Mouse (Mus musculus): Measurements from ENCODE around the gene Gramd2. TPM values are rescaled to one million over a fixed set of nuclear protein-coding genes. Genes with fewer than 3 reads are reported as not detected.

Gramd2 gene
- polyA plus RNA-seq, 1 experiment = not detected

DNA sequence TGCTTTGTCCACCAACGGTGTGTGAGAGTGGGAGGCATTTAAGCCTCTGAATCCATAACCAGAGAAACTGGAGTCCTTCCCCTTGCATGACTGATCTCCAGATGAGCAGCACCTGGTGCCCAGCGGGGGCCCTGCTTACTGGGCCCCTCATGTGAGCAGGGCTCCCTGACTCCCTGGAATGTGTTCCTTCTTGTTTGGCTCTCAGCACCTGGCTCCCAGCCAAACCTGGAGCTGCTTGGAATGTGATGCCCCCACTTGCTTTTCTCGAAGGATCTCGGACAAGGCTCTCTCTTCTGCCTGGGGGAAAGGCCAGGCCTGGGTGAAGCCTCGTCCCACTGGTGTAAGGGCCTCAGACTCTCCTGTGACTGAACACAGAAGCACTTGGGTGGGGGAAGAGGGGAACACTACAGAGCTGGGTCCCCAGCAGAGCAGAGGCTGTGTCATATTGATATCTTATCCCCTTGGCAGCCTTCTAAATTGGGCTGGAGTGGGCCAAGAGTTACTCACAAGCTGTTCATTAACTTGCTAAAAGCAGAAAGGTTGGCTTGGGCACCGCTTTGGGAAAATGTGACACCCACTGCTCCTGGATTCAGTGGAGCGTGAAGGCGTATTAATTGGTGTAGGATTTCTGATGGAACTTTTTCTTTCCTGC lies 44.0 kb downstream of the Gramd2 start:
- no peaks in the 10 kb centered on the region for H3K4me1 ChIP-seq (ENCODE audit: control insufficient read depth)
- H3K9me3 ChIP-seq (ENCODE audit: control insufficient read depth, low read length) = no peaks in the 10 kb centered on the region
- H3K4me3 ChIP-seq (replicated peaks) = no peak overlapping the region
- no peaks in the 10 kb centered on the region for H3K36me3 ChIP-seq (ENCODE audit: control insufficient read depth)
- peaks cover 4% of the 10 kb centered on the region; the same call in 1 of the 2 replicates for H3K27me3 ChIP-seq (ENCODE audit: control insufficient read depth)
- TF ChIP-seq GATA1 (IDR thresholded peaks at IDR 0.05; ENCODE audit: low read length) (no peak), TAL1 (IDR thresholded peaks at IDR 0.05; ENCODE audit: low read length) (no peak)

GRCm38 (mm10) chr9:59725515-59725914 lies 45.6 kb downstream of the Gramd2 start:
- no peak for TF ChIP-seq GATA1 (IDR thresholded peaks at IDR 0.05; ENCODE audit: low read length)
- no peak for TF ChIP-seq TAL1 (IDR thresholded peaks at IDR 0.05; ENCODE audit: low read length)
- Histone ChIP-seq H3K4me1 (ENCODE audit: control insufficient read depth) (no peaks in the 10 kb centered on the region), H3K9me3 (ENCODE audit: control insufficient read depth, low read length) (no peaks in the 10 kb centered on the region), H3K36me3 (ENCODE audit: control insufficient read depth) (no peaks in the 10 kb centered on the region), H3K4me3 (replicated peaks) (no peak overlapping the region), H3K27me3 (ENCODE audit: control insufficient read depth) (peaks cover 4% of the 10 kb centered on the region; the same call in 1 of the 2 replicates)

GRCm38 (mm10) chr9:59727569-59728286 lies 47.8 kb downstream of the Gramd2 start:
- Histone ChIP-seq H3K4me3 (replicated peaks) (no peak overlapping the region), H3K27me3 (ENCODE audit: control insufficient read depth) (peaks cover 4% of the 10 kb centered on the region), H3K4me1 (ENCODE audit: control insufficient read depth) (no peaks in the 10 kb centered on the region), H3K9me3 (ENCODE audit: control insufficient read depth, low read length) (no peaks in the 10 kb centered on the region), H3K36me3 (ENCODE audit: control insufficient read depth) (no peaks in the 10 kb centered on the region)
- no peak for TF ChIP-seq GATA1 (IDR thresholded peaks at IDR 0.05; ENCODE audit: low read length)
- TF ChIP-seq TAL1 (IDR thresholded peaks at IDR 0.05; ENCODE audit: low read length) = no peak

DNA sequence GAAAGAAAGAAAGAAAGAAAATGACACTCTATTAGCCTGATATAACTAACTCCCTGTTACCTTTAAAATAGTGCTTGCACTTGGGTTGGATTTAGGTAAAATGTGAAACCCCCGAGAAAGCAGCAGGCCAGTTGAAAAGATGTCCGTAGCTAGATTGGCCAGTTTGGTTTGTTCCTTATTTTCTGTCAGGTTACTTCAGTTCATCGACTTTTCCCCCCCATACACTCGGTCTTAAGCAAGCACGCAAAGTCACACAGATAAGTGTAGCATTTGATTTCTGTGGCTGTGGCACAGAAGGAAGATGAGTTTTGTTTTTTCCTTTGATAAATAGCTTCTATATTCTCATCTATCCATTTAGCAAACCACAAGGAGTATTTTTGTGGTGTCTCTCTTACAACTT lies 51.2 kb downstream of the Gramd2 start:
- no peak overlapping the region for H3K4me3 ChIP-seq (replicated peaks)
- no peaks in the 10 kb centered on the region for H3K9me3 ChIP-seq (ENCODE audit: control insufficient read depth, low read length)
- H3K27me3 ChIP-seq (ENCODE audit: control insufficient read depth) = peaks cover 2% of the 10 kb centered on the region
- no peaks in the 10 kb centered on the region for H3K36me3 ChIP-seq (ENCODE audit: control insufficient read depth)
- H3K4me1 ChIP-seq (ENCODE audit: control insufficient read depth) = peaks cover 5% of the 10 kb centered on the region
- TF ChIP-seq TAL1 (IDR thresholded peaks at IDR 0.05; ENCODE audit: low read length) (no peak), GATA1 (IDR thresholded peaks at IDR 0.05; ENCODE audit: low read length) (no peak)

GRCm38 (mm10) chr9:59733075-59733474 lies 53.1 kb downstream of the Gramd2 start:
- TF ChIP-seq TAL1 (IDR thresholded peaks at IDR 0.05; ENCODE audit: low read length) = no peak
- no peak for TF ChIP-seq GATA1 (IDR thresholded peaks at IDR 0.05; ENCODE audit: low read length)
- Histone ChIP-seq H3K4me1 (ENCODE audit: control insufficient read depth) (peaks cover 5% of the 10 kb centered on the region), H3K9me3 (ENCODE audit: control insufficient read depth, low read length) (no peaks in the 10 kb centered on the region), H3K4me3 (replicated peaks) (no peak overlapping the region), H3K36me3 (ENCODE audit: control insufficient read depth) (no peaks in the 10 kb centered on the region), H3K27me3 (ENCODE audit: control insufficient read depth) (no peaks in the 10 kb centered on the region; the same call in 1 of the 2 replicates)

- Histone ChIP-seq H3K9me3 (ENCODE audit: control insufficient read depth, low read length) (no peaks in the 10 kb centered on the region), H3K4me3 (replicated peaks) (no peak overlapping the region), H3K4me1 (ENCODE audit: control insufficient read depth) (peaks cover 5% of the 10 kb centered on the region), H3K27me3 (ENCODE audit: control insufficient read depth) (no peaks in the 10 kb centered on the region; the same call in 1 of the 2 replicates), H3K36me3 (ENCODE audit: control insufficient read depth) (no peaks in the 10 kb centered on the region)
- TF ChIP-seq GATA1 (IDR thresholded peaks at IDR 0.05; ENCODE audit: low read length) (no peak), TAL1 (IDR thresholded peaks at IDR 0.05; ENCODE audit: low read length) (no peak)
Measured at GRCm38 (mm10) chr9:59735394-59735793, 55.5 kb downstream of the Gramd2 start.

DNA sequence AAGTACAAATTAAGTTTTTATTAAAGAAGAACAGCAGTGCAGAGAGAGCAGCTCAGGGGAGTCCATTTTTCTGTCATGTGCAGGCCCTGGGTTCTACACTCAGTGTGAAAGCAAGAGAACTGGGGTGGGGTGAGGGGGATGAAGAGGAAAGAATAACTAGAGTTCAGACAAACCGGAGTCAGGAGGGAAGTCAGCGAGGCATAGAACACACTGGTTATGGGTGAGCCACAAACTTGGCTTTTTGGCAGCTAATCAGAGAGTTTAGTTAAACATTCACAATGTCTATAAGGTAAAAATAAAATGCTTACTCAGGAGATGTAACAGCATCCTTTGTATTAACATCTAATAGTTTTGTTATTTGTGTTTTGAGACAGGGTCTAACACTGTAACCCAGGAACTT lies 60.6 kb downstream of the Gramd2 start:
- Histone ChIP-seq H3K27me3 (ENCODE audit: control insufficient read depth) (no peaks in the 10 kb centered on the region), H3K36me3 (ENCODE audit: control insufficient read depth) (no peaks in the 10 kb centered on the region), H3K9me3 (ENCODE audit: control insufficient read depth, low read length) (no peaks in the 10 kb centered on the region), H3K4me3 (replicated peaks) (no peak overlapping the region), H3K4me1 (ENCODE audit: control insufficient read depth) (peaks cover 18% of the 10 kb centered on the region)
- TF ChIP-seq TAL1 (IDR thresholded peaks at IDR 0.05; ENCODE audit: low read length) = no peak
- TF ChIP-seq GATA1 (IDR thresholded peaks at IDR 0.05; ENCODE audit: low read length) = no peak

- no peaks in the 10 kb centered on the region for H3K9me3 ChIP-seq (ENCODE audit: control insufficient read depth, low read length)
- H3K4me1 ChIP-seq (ENCODE audit: control insufficient read depth) = peaks cover 23% of the 10 kb centered on the region
- H3K36me3 ChIP-seq (ENCODE audit: control insufficient read depth) = no peaks in the 10 kb centered on the region
- no peak for TF ChIP-seq TAL1 (IDR thresholded peaks at IDR 0.05; ENCODE audit: low read length)
- no peak for TF ChIP-seq GATA1 (IDR thresholded peaks at IDR 0.05; ENCODE audit: low read length)
- no peak overlapping the region for H3K4me3 ChIP-seq (replicated peaks)
- H3K27me3 ChIP-seq (ENCODE audit: control insufficient read depth) = no peaks in the 10 kb centered on the region
Measured at GRCm38 (mm10) chr9:59743903-59744302, 64.0 kb downstream of the Gramd2 start.

GRCm38 (mm10) chr9:59748387-59748786 lies 68.4 kb downstream of the Gramd2 start:
- no peaks in the 10 kb centered on the region for H3K9me3 ChIP-seq (ENCODE audit: control insufficient read depth, low read length)
- TF ChIP-seq TAL1 (IDR thresholded peaks at IDR 0.05; ENCODE audit: low read length) (no peak), GATA1 (IDR thresholded peaks at IDR 0.05; ENCODE audit: low read length) (no peak)
- no peaks in the 10 kb centered on the region for H3K36me3 ChIP-seq (ENCODE audit: control insufficient read depth)
- no peaks in the 10 kb centered on the region for H3K27me3 ChIP-seq (ENCODE audit: control insufficient read depth)
- peaks cover 44% of the 10 kb centered on the region for H3K4me1 ChIP-seq (ENCODE audit: control insufficient read depth)
- H3K4me3 ChIP-seq (replicated peaks) = no peak overlapping the region
